Mouse (Mus musculus) embryonic facial prominence, embryonic 12.5 days (tissue): ENCODE measurements at regions not wholly inside any gene's neighbourhood (a gene's known extent, or its start where the extent isn't known, plus 50 kb on each side); places are given as distances from the start of the nearest gene placed in this dataset.

Source experiments
- ATAC-seq: fragments of 200-750 bp; cut with Nextera tagmentation; 2 replicates; pipeline ENCODE4 v1.8.0; 2017; ENCODE audit not compliant: insufficient number of reproducible peaks, insufficient read depth, low FRiP score, low TSS enrichment
- H3K27ac ChIP-seq: fragments of 300-500 bp; sonication (generic); 2 replicates; pipeline ENCODE4 v1.5.1; 2016; ENCODE audit warnings: mild to moderate bottlenecking
- H3K27me3 ChIP-seq: fragments of 300-500 bp; sonication (generic); 2 replicates; pipeline ENCODE4 v1.6.1; 2016; ENCODE audit warnings: mild to moderate bottlenecking, moderate library complexity
- H3K36me3 ChIP-seq: fragments of 300-500 bp; sonication (generic); 2 replicates; pipeline ENCODE4 v1.6.1; 2016; ENCODE audit warnings: mild to moderate bottlenecking
- H3K4me1 ChIP-seq: fragments of 300-500 bp; sonication (generic); 2 replicates; pipeline ENCODE4 v1.6.1; 2016
- H3K4me2 ChIP-seq: fragments of 300-500 bp; sonication (generic); replicated peaks from 2 replicates; pipeline ENCODE4 v1.6.1; 2016; ENCODE audit warnings: mild to moderate bottlenecking, moderate library complexity
- H3K4me3 ChIP-seq: fragments of 300-500 bp; sonication (generic); 2 replicates; pipeline ENCODE4 v1.5.1; 2016; ENCODE audit warnings: mild to moderate bottlenecking
- H3K9ac ChIP-seq: fragments of 300-500 bp; sonication (generic); 2 replicates; pipeline ENCODE4 v1.6.1; 2016; ENCODE audit warnings: mild to moderate bottlenecking, moderate library complexity
- H3K9me3 ChIP-seq: fragments of 300-500 bp; sonication (generic); 2 replicates; pipeline ENCODE4 v1.6.1; 2016; ENCODE audit warnings: mild to moderate bottlenecking, moderate library complexity
- whole genome bisulfite sequencing: fragments of 180-500 bp; shearing (Covaris S2); methylation state at CpG from one replicate; pipeline ENCODE4 v1.1.7; 2016; 5-methylcytosine and 5-hydroxymethylcytosine counted together

- Histone ChIP-seq H3K9ac (no peak overlapping the region), H3K4me3 (no peak overlapping the region), H3K4me2 (no peak overlapping the region), H3K27ac (no peak overlapping the region), H3K36me3 (no peaks in the 10 kb centered on the region), H3K9me3 (no peaks in the 10 kb centered on the region), H3K4me1 (no peaks in the 10 kb centered on the region), H3K27me3 (no peaks in the 10 kb centered on the region)
- 52% methylated on average over 5 of the region's 5 CpGs for WGBS
- no peak for ATAC-seq
These were observed 100.6 kb downstream of the Slc17a6 start for GRCm38 (mm10) chr7:51722420-51722819.

DNA sequence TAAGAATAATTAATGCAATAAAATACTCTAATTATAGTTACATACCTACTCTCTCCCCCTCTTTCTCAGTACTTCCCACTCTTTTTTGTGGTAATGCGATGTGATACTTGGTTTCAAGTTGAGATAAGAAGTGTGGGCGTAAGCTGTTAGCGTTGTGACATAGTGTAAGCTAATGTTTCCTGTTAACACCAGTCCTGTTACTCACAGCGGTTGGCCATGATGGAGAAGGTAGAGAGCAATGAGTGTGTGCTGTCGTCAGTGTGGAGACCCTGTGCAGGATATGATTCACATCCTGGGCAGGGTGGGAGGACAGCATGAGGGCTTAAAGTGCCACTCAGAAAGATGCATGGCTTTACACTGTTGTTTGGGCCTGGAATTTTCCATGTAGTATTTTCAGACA is 102.1 kb downstream of the Slc17a6 start:
- ATAC-seq = no peak
- Histone ChIP-seq H3K27ac (no peak overlapping the region), H3K27me3 (no peaks in the 10 kb centered on the region), H3K36me3 (no peaks in the 10 kb centered on the region), H3K4me1 (no peaks in the 10 kb centered on the region), H3K9ac (no peak overlapping the region), H3K4me2 (no peak overlapping the region), H3K4me3 (no peak overlapping the region), H3K9me3 (no peaks in the 10 kb centered on the region)
- WGBS = 81% methylated on average over 5 of the region's 5 CpGs

- Histone ChIP-seq H3K4me1 (no peaks in the 10 kb centered on the region), H3K9ac (no peak overlapping the region), H3K36me3 (no peaks in the 10 kb centered on the region), H3K9me3 (no peaks in the 10 kb centered on the region), H3K27ac (no peak overlapping the region), H3K4me3 (no peak overlapping the region), H3K4me2 (no peak overlapping the region), H3K27me3 (no peaks in the 10 kb centered on the region)
- WGBS = 49% methylated on average over 2 of the region's 2 CpGs
- no peak for ATAC-seq
These were observed 114.5 kb downstream of the Slc17a6 start for GRCm38 (mm10) chr7:51736285-51736684.

DNA sequence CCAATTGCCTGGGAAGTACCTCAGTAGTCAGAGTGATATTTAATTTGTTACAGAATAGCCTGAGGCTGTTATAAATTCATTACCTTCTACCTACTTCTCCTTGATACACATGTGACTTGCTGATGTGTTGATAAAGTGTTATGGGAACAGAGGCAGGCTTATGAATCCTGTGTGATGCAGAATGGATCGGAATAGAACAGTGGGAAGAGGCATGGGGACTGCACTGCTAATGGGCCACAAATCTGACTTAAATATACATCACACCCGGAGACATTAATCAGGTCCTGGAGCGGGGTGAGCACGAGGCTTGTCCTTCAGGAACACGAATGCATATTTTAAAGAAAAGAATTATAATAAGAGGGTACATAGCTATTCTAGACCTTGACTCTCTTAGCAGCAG is 117.8 kb downstream of the Slc17a6 start:
- no peaks in the 10 kb centered on the region for H3K4me1 ChIP-seq
- WGBS = 81% methylated on average over 5 of the region's 5 CpGs
- no peak overlapping the region for H3K9ac ChIP-seq
- no peak overlapping the region for H3K4me2 ChIP-seq
- H3K27ac ChIP-seq = no peak overlapping the region
- H3K27me3 ChIP-seq = no peaks in the 10 kb centered on the region
- H3K4me3 ChIP-seq = no peak overlapping the region
- no peaks in the 10 kb centered on the region for H3K36me3 ChIP-seq
- no peaks in the 10 kb centered on the region for H3K9me3 ChIP-seq
- no peak for ATAC-seq

DNA sequence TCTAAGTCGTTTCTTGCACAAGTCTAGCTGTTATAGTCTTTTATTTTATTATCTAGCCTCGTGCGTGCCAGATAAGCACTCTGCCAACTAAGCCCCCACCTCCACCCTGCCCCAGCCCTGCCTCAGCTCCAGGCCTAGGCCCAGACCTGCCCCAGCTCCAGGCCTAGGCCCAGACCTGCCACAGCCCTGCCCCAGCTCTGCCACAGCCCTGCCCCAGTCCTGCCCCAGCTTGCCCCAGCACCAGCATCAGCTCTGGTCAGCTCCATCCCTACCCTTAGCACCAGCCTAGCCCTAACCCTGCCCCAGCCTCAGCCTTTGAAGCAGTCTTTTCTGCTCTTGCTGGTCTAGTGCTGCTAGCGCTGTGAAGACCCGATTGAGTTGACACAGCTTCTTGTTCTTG is 119.1 kb downstream of the Slc17a6 start:
- Histone ChIP-seq H3K4me3 (no peak overlapping the region), H3K9ac (no peak overlapping the region), H3K27ac (no peak overlapping the region), H3K4me1 (no peaks in the 10 kb centered on the region), H3K9me3 (no peaks in the 10 kb centered on the region), H3K36me3 (no peaks in the 10 kb centered on the region), H3K4me2 (no peak overlapping the region), H3K27me3 (no peaks in the 10 kb centered on the region)
- WGBS = 81% methylated on average over 5 of the region's 5 CpGs
- no peak for ATAC-seq

DNA sequence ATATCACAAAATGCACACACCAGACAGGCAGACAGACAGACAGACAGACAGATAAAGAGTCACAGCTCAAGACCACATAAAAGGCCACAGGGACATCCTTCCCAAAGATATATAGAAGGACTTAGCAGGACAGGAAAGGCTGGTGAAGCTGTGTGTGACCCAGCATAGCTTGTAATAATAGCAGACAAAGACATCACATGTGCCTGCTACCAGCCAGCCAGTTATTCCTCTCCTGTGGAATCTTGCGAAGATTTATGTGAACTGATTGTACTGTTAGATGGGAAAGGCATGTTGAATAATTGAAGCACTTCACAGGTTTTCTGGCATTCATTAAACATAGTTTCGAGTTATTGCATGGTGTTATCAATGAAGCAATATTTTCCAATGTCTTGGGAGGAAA is 119.1 kb upstream of the Gas2 start:
- no peak overlapping the region for H3K4me2 ChIP-seq
- 79% methylated on average over 2 of the region's 2 CpGs for WGBS
- no peaks in the 10 kb centered on the region for H3K27me3 ChIP-seq
- no peak for ATAC-seq
- H3K9ac ChIP-seq = no peak overlapping the region
- H3K9me3 ChIP-seq = no peaks in the 10 kb centered on the region
- no peak overlapping the region for H3K4me3 ChIP-seq
- no peaks in the 10 kb centered on the region for H3K36me3 ChIP-seq
- no peak overlapping the region for H3K27ac ChIP-seq
- no peaks in the 10 kb centered on the region for H3K4me1 ChIP-seq

DNA sequence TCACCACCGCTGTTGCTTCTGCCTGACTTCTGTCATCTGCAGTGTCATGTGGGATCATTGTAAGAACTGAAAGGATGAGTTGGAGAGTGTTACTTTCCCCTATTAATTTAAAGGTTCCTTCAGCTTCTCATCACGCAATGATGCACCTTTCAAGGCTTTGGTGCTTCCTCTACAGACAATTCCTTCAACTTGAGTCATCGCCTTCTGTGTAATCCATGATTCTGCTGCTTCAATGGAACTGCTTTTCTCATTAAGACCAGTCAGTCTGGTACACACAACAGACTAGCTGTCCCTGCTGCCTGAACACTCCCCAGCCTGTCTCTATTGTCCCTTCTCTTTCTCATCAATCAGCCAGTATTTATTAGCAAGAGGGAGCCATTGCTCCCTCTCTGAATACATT is 116.2 kb upstream of the Gas2 start:
- no peaks in the 10 kb centered on the region for H3K27me3 ChIP-seq
- ATAC-seq = no peak
- no peak overlapping the region for H3K4me3 ChIP-seq
- H3K4me2 ChIP-seq = no peak overlapping the region
- no peak overlapping the region for H3K27ac ChIP-seq
- H3K4me1 ChIP-seq = no peaks in the 10 kb centered on the region
- no peak overlapping the region for H3K9ac ChIP-seq
- H3K36me3 ChIP-seq = no peaks in the 10 kb centered on the region
- no peaks in the 10 kb centered on the region for H3K9me3 ChIP-seq
- WGBS = 94% methylated on average over 3 of the region's 3 CpGs

- Histone ChIP-seq H3K4me3 (no peak overlapping the region), H3K27ac (0 out of 2 replicates have a peak overlapping the region, but pooled peaks have one; percentile 36), H3K36me3 (no peaks in the 10 kb centered on the region), H3K9me3 (no peaks in the 10 kb centered on the region), H3K9ac (no peak overlapping the region), H3K4me1 (no peaks in the 10 kb centered on the region), H3K27me3 (no peaks in the 10 kb centered on the region), H3K4me2 (no peak overlapping the region)
- ATAC-seq = no peak
- WGBS = 58% methylated on average over 10 of the region's 10 CpGs
These were observed 113.0 kb upstream of the Gas2 start for GRCm38 (mm10) chr7:51748633-51749303.

GRCm38 (mm10) chr7:51749304-51750129 is 112.3 kb upstream of the Gas2 start:
- ATAC-seq = no peak
- H3K4me2 ChIP-seq = no peak overlapping the region
- no peaks in the 10 kb centered on the region for H3K36me3 ChIP-seq
- no peak overlapping the region for H3K4me3 ChIP-seq
- H3K4me1 ChIP-seq = no peaks in the 10 kb centered on the region
- 0 out of 2 replicates have a peak overlapping the region, but pooled peaks have one; percentile 36 for H3K27ac ChIP-seq
- H3K27me3 ChIP-seq = no peaks in the 10 kb centered on the region
- H3K9ac ChIP-seq = no peak overlapping the region
- WGBS = 70% methylated on average over 14 of the region's 14 CpGs
- H3K9me3 ChIP-seq = no peaks in the 10 kb centered on the region

- H3K4me1 ChIP-seq = no peaks in the 10 kb centered on the region
These were observed 111.5 kb upstream of the Gas2 start for GRCm38 (mm10) chr7:51750271-51750670.

DNA sequence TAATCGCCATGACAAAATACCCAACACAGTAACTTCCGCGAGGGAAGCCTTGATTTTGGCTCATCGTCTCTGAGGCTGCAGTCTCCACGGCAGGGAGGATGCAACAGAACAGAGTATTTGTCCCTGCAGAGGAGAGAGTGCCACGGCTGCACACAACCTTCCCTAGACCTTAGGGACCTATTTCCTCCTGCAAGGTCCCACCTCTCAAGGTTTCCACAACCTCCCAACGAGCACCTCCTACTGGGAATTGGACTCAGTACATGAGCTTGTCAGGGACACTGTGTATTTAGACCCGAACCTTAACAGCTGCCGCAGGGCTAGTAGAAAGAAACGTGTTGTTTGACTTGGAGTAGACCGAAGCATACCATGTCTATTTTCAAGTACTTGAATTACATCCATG is 108.8 kb upstream of the Gas2 start:
- Histone ChIP-seq H3K36me3 (no peaks in the 10 kb centered on the region), H3K9me3 (no peaks in the 10 kb centered on the region), H3K4me1 (no peaks in the 10 kb centered on the region), H3K27me3 (no peaks in the 10 kb centered on the region), H3K4me3 (no peak overlapping the region), H3K4me2 (no peak overlapping the region), H3K9ac (no peak overlapping the region), H3K27ac (no peak overlapping the region)
- no peak for ATAC-seq
- 81% methylated on average over 11 of the region's 11 CpGs for WGBS

More at GRCm38 (mm10) chr7:51750271-51750670, 111.5 kb upstream of the Gas2 start:
- ATAC-seq = no peak
- H3K4me3 ChIP-seq = no peak overlapping the region
- WGBS = 87% methylated on average over 1 of the region's 1 CpGs
- no peak overlapping the region for H3K9ac ChIP-seq
- H3K9me3 ChIP-seq = no peaks in the 10 kb centered on the region
- no peaks in the 10 kb centered on the region for H3K36me3 ChIP-seq
- H3K27ac ChIP-seq = no peak overlapping the region
- no peaks in the 10 kb centered on the region for H3K27me3 ChIP-seq
- no peak overlapping the region for H3K4me2 ChIP-seq

- Histone ChIP-seq H3K4me1 (no peaks in the 10 kb centered on the region), H3K9ac (no peak overlapping the region), H3K4me2 (no peak overlapping the region), H3K36me3 (no peaks in the 10 kb centered on the region), H3K4me3 (no peak overlapping the region), H3K27me3 (no peaks in the 10 kb centered on the region), H3K27ac (no peak overlapping the region), H3K9me3 (no peaks in the 10 kb centered on the region)
- 38% methylated on average over 13 of the region's 13 CpGs for WGBS
- ATAC-seq = no peak
These were observed 107.5 kb upstream of the Gas2 start for GRCm38 (mm10) chr7:51754208-51754888.
